Mouse (Mus musculus): Measurements from ENCODE around the gene Cnn2. TPM values are rescaled to one million over a fixed set of nuclear protein-coding genes. Genes with fewer than 3 reads are reported as not detected.

Cnn2 gene
- polyA plus RNA-seq, 1 experiment, result 4.4 TPM

DNA sequence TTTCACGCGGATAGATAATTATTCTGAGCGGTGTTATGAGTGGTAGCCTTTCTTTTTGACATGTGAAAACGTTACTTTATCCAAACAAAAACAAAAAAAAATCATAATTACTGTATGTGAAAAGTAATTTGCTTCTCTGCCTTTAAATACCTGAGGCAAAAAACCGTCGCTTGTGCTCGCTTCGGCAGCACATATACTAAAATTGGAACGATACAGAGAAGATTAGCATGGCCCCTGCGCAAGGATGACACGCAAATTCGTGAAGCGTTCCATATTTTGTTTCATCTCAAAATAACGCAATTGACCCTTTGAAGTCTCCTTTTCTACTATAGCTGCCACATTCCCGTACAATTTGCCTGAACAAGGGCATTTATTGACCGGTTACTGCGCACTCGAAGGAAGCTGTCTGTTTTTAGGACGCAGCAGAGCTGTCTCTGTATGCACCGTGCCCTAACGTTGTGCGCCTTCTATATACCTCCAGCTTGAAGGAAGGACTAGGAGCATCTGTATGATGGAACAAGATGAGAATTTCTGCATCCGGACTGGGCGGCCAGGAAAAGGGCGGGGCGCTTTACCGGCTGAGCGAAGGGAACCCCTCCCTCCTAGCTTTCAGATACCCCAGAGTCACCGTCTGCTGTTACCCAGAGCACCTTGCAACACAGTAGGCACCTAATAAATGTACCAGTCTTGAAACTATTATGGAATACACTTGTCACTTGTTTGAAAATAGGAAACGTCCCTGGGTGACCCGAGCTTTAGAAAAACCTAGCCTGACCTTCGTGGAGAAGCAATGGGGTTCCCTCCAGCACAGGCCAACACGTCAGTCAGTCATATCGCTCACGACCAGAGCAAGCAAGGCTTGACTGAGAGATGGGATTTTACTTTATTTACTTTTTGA lies 2.8 kb upstream of the Cnn2 start:
- peaks cover 38% of the 10 kb centered on the region for H3K4me1 ChIP-seq (ENCODE audit: control insufficient read depth, insufficient read depth, low read length)
- peak overlapping the region; percentile 86 for H3K27ac ChIP-seq (ENCODE audit: control insufficient read depth, insufficient read depth, low read depth, low read length)
- H3K27me3 ChIP-seq (ENCODE audit: control insufficient read depth, insufficient read depth, low read length), result no peaks in the 10 kb centered on the region; the same call in 1 of the 2 replicates
- H3K36me3 ChIP-seq (ENCODE audit: control insufficient read depth, insufficient read depth, low read length), result no peaks in the 10 kb centered on the region
- TF ChIP-seq CTCF (IDR thresholded peaks at IDR 0.05; ENCODE audit: control insufficient read depth, insufficient read depth, insufficient replicate concordance, low read depth, low read length) (no peak), POLR2A (IDR thresholded peaks at IDR 0.05; ENCODE audit: control insufficient read depth, low read depth, low read length) (no peak)
- peak overlapping the region; percentile 86 for H3K4me3 ChIP-seq (ENCODE audit: control insufficient read depth, low read depth, low read length)

- no peak overlapping the region for H3K4me3 ChIP-seq (ENCODE audit: control insufficient read depth, low read depth, low read length)
- no peaks in the 10 kb centered on the region; the same call in 1 of the 2 replicates for H3K27me3 ChIP-seq (ENCODE audit: control insufficient read depth, insufficient read depth, low read length)
- H3K4me1 ChIP-seq (ENCODE audit: control insufficient read depth, insufficient read depth, low read length), result peaks cover 38% of the 10 kb centered on the region
- peak overlapping the region; percentile 81 for H3K27ac ChIP-seq (ENCODE audit: control insufficient read depth, insufficient read depth, low read depth, low read length)
- no peaks in the 10 kb centered on the region for H3K36me3 ChIP-seq (ENCODE audit: control insufficient read depth, insufficient read depth, low read length)
- no peak for TF ChIP-seq POLR2A (IDR thresholded peaks at IDR 0.05; ENCODE audit: control insufficient read depth, low read depth, low read length)
- no peak for TF ChIP-seq CTCF (IDR thresholded peaks at IDR 0.05; ENCODE audit: control insufficient read depth, insufficient read depth, insufficient replicate concordance, low read depth, low read length)
These were observed 2.0 kb upstream of the Cnn2 start for GRCm38 (mm10) chr10:79986232-79986878.

GRCm38 (mm10) chr10:79986963-79987362 lies 1.4 kb upstream of the Cnn2 start:
- Histone ChIP-seq H3K4me1 (ENCODE audit: control insufficient read depth, insufficient read depth, low read length) (peaks cover 38% of the 10 kb centered on the region), H3K27ac (ENCODE audit: control insufficient read depth, insufficient read depth, low read depth, low read length) (peak overlapping the region; percentile 46)

DNA sequence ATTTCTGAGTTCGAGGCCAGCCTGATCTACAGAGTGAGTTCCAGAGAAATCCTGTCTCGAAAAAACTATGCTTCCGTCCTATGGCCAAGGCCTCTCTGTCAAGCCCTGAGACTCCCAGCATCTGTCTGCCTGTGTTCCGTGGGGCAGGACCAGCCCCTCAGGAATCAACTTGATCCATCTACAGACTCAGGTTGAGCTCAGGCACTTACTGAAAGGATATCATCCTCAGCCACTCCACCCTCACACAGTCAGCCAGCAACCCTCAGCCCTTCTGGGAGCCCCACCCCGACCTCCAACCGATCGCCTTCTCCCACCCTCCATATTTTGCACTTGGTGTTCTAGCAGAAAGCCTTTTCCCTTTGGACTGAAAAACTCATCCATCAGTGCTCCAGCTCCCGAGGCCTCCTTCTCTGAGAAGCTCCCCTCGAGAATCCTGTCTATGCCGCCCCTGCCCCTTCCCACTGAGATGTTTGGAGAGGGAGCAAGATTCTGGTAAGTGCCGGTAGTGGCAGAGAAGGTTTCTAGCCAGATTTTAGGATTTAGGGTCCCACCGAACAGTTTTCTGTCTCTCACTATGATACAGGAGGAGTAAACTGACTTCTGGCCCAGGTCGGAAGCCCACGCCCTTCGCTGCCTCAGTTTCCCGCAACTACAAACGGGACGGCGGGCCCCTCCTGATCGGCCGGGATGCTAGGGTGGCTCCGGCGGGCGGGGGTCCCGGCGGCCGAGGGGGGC lies 446 bp upstream of the Cnn2 start:
- Histone ChIP-seq H3K4me1 (ENCODE audit: control insufficient read depth, insufficient read depth, low read length) (peaks cover 33% of the 10 kb centered on the region), H3K27me3 (ENCODE audit: control insufficient read depth, insufficient read depth, low read length) (no peaks in the 10 kb centered on the region; the same call in 1 of the 2 replicates), H3K36me3 (ENCODE audit: control insufficient read depth, insufficient read depth, low read length) (no peaks in the 10 kb centered on the region), H3K4me3 (ENCODE audit: control insufficient read depth, low read depth, low read length) (peak overlapping the region; percentile 49), H3K27ac (ENCODE audit: control insufficient read depth, insufficient read depth, low read depth, low read length) (peak overlapping the region; percentile 62)
- TF ChIP-seq CTCF (IDR thresholded peaks at IDR 0.05; ENCODE audit: control insufficient read depth, insufficient read depth, insufficient replicate concordance, low read depth, low read length) (no peak), POLR2A (IDR thresholded peaks at IDR 0.05; ENCODE audit: control insufficient read depth, low read depth, low read length) (no peak)

More at GRCm38 (mm10) chr10:79986963-79987362, 1.4 kb upstream of the Cnn2 start:
- TF ChIP-seq CTCF (IDR thresholded peaks at IDR 0.05; ENCODE audit: control insufficient read depth, insufficient read depth, insufficient replicate concordance, low read depth, low read length) (peak; percentile 80), POLR2A (IDR thresholded peaks at IDR 0.05; ENCODE audit: control insufficient read depth, low read depth, low read length) (no peak)
- H3K27me3 ChIP-seq (ENCODE audit: control insufficient read depth, insufficient read depth, low read length), result no peaks in the 10 kb centered on the region; the same call in 1 of the 2 replicates
- no peak overlapping the region for H3K4me3 ChIP-seq (ENCODE audit: control insufficient read depth, low read depth, low read length)
- H3K36me3 ChIP-seq (ENCODE audit: control insufficient read depth, insufficient read depth, low read length), result no peaks in the 10 kb centered on the region

- Histone ChIP-seq H3K4me1 (ENCODE audit: control insufficient read depth, insufficient read depth, low read length) (peaks cover 23% of the 10 kb centered on the region), H3K36me3 (ENCODE audit: control insufficient read depth, insufficient read depth, low read length) (no peaks in the 10 kb centered on the region), H3K27ac (ENCODE audit: control insufficient read depth, insufficient read depth, low read depth, low read length) (no peak overlapping the region), H3K4me3 (ENCODE audit: control insufficient read depth, low read depth, low read length) (peak overlapping the region; percentile 71), H3K27me3 (ENCODE audit: control insufficient read depth, insufficient read depth, low read length) (no peaks in the 10 kb centered on the region; the same call in 1 of the 2 replicates)
- no peak for TF ChIP-seq CTCF (IDR thresholded peaks at IDR 0.05; ENCODE audit: control insufficient read depth, insufficient read depth, insufficient replicate concordance, low read depth, low read length)
- no peak for TF ChIP-seq POLR2A (IDR thresholded peaks at IDR 0.05; ENCODE audit: control insufficient read depth, low read depth, low read length)
These were observed 945 bp downstream of the Cnn2 start for GRCm38 (mm10) chr10:79989272-79989786.

GRCm38 (mm10) chr10:79989870-79990269 lies 1.5 kb downstream of the Cnn2 start:
- Histone ChIP-seq H3K36me3 (ENCODE audit: control insufficient read depth, insufficient read depth, low read length) (no peaks in the 10 kb centered on the region), H3K27me3 (ENCODE audit: control insufficient read depth, insufficient read depth, low read length) (no peaks in the 10 kb centered on the region; the same call in 1 of the 2 replicates), H3K4me1 (ENCODE audit: control insufficient read depth, insufficient read depth, low read length) (peaks cover 22% of the 10 kb centered on the region), H3K4me3 (ENCODE audit: control insufficient read depth, low read depth, low read length) (no peak overlapping the region), H3K27ac (ENCODE audit: control insufficient read depth, insufficient read depth, low read depth, low read length) (no peak overlapping the region)
- TF ChIP-seq POLR2A (IDR thresholded peaks at IDR 0.05; ENCODE audit: control insufficient read depth, low read depth, low read length), result no peak
- TF ChIP-seq CTCF (IDR thresholded peaks at IDR 0.05; ENCODE audit: control insufficient read depth, insufficient read depth, insufficient replicate concordance, low read depth, low read length), result no peak

Data from testis, adult 2 months (tissue).